Mouse (Mus musculus) cerebellum, adult (tissue): ENCODE data around the gene Clcn3.
"Not testable (repeated sequence)": the region's sequence is repeated elsewhere in the genome, so short reads cannot be mapped to it uniquely, and the experiment has no call there.

Experiments used
- ATAC-seq: cut with Nextera tagmentation; 2 replicates; pipeline ENCODE4 v1.9.2; 2017; ENCODE audit warnings: mild to moderate bottlenecking, moderate library complexity, mixed read lengths; ENCODE audit not compliant: insufficient number of reproducible peaks, low FRiP score, low TSS enrichment

The Clcn3 gene

GRCm38 (mm10) chr8:60982701-60983687 is at the start of gene Clcn3:
TSS of gene Clcn3 (minus strand) at chr8:60983300.
- peak; percentile 99 for ATAC-seq

DNA sequence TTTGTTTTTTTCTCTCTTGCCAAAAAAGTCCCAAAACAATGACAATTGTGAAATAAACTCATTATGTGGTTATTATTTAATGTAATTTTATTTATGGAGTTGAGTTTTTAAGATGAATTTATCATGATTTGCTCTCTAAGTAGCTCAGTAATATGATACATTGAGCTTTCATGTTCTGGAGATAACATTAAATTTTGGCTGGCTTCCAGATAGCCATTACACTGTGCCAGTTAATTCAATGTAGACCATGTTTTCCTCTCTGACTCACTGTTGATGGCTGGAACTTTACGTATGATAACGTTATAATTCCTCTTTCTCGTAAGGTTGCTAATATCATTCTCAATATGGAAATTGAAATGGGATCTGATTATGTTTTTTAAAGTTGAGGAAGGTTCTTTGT is 13.4 kb upstream of the Clcn3 start:
- ATAC-seq, result no peak

GRCm38 (mm10) chr8:60993639-60993986 is 10.5 kb upstream of the Clcn3 start:
- ATAC-seq, result peak; percentile 46

- peak; percentile 93 for ATAC-seq
Measured at GRCm38 (mm10) chr8:60992910-60993638, 10.0 kb upstream of the Clcn3 start, which contains the start of gene Nek1. TSS of gene Nek1 (plus strand) at chr8:60993195.

- ATAC-seq, result no peak; the same call in 1 of the 2 replicates
Measured at GRCm38 (mm10) chr8:60992561-60992909, 9.4 kb upstream of the Clcn3 start.

DNA sequence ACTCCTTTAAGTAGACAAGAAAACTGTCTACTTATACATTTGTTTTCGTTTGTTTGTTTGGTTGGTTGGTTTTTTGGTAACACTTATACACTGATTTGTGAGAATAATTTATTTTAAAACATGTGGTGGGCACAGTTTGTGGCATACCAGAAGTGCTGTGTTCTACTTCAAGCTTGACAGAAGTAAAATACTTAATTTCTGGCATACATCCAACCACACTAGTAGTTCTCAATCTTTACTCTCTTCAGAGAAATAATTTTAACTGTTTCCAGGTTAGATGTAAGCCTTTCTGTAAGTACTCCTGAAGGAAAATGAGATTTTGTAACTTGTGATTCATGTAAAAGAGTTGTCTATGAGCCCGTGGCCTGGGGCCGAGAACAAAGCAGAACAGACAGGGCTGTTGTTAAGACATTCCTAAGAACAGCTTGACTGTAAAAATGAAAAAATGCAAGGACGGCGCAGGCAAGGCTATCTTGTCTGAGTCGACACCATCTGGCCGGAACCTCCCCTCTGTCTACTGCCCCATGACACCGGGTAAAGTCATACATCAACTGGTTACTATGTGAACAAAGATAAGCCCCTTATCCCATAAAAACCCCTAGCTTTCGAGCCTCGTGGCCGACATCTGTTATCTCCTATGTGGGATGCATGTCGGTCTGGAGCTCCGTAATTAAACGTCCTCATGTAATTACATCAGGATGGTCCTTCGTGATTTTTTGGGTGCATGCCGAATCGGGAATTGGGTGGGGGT is 1.3 kb upstream of the Clcn3 start:
- not testable (repeated sequence) for ATAC-seq

GRCm38 (mm10) chr8:60983688-60984079 is 584 bp upstream of the Clcn3 start:
- peak; percentile 81 for ATAC-seq

- ATAC-seq, result no peak
Measured at GRCm38 (mm10) chr8:60981388-60981787, 1.7 kb downstream of the Clcn3 start.

GRCm38 (mm10) chr8:60978496-60978895 is 4.6 kb downstream of the Clcn3 start:
- ATAC-seq, result no peak

GRCm38 (mm10) chr8:60976818-60977217 is 6.3 kb downstream of the Clcn3 start:
- no peak for ATAC-seq

DNA sequence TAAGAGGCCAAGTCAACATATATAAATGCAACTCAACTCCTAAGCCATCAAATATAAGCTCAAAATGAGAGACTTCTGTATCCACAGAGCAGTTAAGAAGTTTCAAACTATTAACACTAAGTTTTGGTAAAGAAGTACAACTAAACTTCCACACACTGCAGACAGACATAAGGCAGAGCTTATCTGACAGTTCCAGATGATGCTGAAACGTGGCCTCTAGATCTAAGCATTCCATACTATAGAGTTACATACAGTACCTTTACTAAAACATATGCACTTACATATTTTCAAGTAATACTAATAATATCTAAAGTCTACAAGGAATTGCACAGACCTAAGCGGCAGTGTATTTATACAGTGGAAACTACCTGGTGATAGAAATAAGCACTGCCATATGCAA is 8.3 kb downstream of the Clcn3 start:
- ATAC-seq, result no peak

- no peak for ATAC-seq
Measured at GRCm38 (mm10) chr8:60973448-60973847, 9.7 kb downstream of the Clcn3 start.

- no peak for ATAC-seq
Measured at GRCm38 (mm10) chr8:60971808-60972207, 11.3 kb downstream of the Clcn3 start.

GRCm38 (mm10) chr8:60969091-60969490 is 14.0 kb downstream of the Clcn3 start:
- no peak for ATAC-seq

GRCm38 (mm10) chr8:60965741-60966140 is 17.4 kb downstream of the Clcn3 start:
- ATAC-seq, result peak; percentile 57; the same call in 1 of the 2 replicates

- no peak for ATAC-seq
Measured at GRCm38 (mm10) chr8:60965306-60965705, 17.8 kb downstream of the Clcn3 start.

- ATAC-seq, result no peak
Measured at GRCm38 (mm10) chr8:60964518-60964917, 18.6 kb downstream of the Clcn3 start.

DNA sequence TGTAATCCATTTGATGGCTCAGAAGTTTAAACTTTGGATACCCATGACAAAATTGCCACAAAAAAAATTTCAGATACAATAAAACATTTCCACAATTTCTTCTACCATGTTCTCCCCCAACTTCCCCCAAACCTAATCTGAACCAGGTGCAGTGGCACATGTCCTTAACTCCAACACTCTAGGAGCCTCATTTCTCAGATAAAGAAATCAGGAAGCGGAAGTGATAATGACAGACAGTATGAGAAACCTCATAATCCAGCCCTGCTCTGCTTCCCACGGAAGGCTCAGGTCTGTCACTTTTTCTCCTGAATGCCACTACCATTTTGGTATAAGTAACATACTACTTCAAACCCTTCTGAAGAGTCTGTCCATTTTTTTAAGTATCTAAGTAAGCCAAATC is 19.2 kb downstream of the Clcn3 start:
- ATAC-seq, result no peak

GRCm38 (mm10) chr8:60962763-60963162 is 20.3 kb downstream of the Clcn3 start:
- ATAC-seq, result no peak

DNA sequence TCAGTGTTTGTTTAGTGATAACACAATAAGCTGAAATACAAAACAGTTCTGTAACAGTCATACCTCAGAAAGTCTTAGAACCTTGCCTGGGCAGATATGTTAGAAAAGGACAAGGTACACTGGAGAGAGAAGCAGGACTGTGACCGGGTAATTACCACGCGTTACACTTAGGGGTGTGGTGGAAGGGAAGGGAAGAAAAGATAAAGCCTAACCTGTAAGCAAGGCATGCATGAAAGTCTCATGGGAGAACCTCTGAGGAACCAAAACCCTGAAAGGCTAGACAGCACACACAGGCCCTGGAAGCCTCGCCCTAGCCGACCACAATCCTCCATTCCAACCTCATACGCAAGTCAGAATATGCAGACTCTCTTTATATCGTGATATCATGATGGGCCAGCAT is 26.3 kb downstream of the Clcn3 start:
- no peak for ATAC-seq
